Mouse (Mus musculus) thymus, postnatal 0 days (tissue): ENCODE results near the gene Rnf44. TPM values are rescaled to one million over a fixed set of nuclear protein-coding genes. Genes with fewer than 3 reads are reported as not detected.
A peak's percentile ranks its signal among the peaks of the same experiment; 100 is the strongest.

Experiments
- DNase-seq: peaks from one replicate; pipeline ENCODE4 v3.0.0-alpha.2; 2015; ENCODE audit warnings: low spot score
- polyA plus RNA-seq: library from polyadenylated mRNA; unstranded; fragments of >200 nt; fragmentation: Nextera tagmentation; extraction: Ambion mirVana; gene quantifications from 2 replicates; pipeline ENCODE4 v1.2.1, GENCODE M21; 2015

Rnf44 gene
- polyA plus RNA-seq, result 73.0 and 83.5 TPM in 2 replicates

DNA sequence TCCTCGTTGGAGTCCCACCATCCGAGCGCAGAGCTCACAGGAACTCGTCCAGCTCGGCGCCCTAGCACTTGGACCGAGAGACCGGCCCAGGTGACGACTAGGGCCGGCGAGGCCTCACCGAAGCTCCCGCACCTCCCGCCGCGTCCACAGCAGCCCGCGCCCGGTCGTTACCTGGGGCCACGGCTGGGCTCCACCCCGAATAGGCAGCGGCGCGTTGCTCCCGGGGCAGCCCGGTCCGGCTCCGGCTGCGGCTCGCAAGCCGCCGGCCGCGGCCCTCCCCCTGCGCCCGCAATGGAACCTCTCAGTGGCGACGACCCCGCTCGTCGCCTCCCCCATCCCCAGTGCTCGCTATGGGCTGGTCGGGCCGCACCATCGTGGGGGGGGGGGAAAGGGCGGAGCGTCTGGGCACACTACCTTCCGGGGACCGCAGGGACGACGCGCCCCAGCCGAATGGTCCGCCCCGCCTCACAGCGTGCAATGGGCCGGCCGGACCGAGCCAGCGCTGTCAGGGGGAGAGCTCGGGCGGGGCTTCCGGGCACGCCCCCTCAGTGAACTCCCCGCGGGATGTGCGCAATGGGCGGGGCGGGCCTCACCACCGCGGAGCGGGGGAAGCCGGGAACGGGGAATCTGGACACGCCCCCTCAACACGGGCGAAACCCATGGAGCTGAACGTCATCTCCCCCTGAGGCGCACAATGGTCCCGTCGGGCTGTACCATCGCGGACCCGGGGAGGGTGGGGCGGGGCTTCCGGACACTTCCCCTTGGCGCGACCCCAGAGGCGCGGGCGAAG lies at the start of gene Rnf44:
TSS of gene Rnf44 (minus strand) at position 350 of the 790 bp plus-strand sequence.
- DNase-seq, result peak; percentile 100

DNA sequence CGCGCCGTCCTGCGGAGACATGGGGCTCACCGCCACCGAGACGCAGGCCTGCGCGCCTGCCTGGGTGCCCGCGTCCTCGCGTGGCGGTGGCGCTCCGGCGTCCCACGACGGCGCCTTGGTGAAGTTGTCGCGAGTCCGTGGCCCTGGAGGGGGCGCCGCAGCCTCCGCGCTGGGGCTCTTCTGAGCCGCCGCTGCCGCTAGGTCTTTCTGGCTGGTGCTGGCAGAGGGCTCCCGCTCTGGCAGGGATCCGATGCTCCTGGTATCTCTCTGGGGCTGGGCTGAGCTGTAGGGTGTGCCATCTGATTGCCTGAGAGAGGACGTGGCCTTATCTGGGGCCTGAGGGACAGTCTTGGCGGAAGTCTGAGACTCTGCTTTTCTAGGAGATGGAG lies 44.5 kb upstream of the Rnf44 start:
- DNase-seq, result no peak

DNA sequence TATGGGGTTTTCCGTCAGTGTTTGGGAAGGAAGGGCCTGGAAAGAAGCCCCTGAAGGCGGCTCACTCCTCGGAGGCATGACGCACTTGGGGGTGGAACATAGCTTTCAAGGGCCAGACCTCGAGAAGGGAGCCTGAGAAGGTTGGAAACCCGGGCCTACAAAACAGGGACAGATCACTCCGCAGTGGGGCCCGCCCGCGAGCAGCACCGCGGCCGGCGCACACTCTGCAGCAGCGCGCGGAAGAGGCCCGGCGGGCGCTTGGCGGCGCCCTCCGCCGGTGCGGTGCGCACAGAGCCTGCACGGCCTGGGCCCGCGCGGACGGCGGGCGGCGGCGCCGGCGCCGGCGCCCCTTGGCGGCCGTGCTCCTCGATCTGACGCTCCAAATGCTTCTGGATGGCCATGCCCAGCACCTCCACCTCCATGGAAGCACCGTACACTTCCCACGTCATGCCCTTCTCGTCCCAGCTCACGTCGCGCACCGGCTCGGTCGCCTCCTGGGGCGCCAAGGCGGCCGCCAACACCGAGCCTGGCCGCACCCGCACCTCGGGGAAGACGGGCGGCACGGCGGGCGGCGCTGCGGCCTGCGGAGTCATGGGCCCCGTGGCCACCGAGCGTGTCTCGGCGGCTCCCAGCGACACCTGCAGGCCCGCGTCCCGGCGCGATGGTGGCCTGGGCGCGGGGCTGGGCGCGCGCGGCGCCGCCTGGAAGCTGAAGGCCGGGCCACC lies 43.9 kb upstream of the Rnf44 start:
- DNase-seq, result no peak

DNA sequence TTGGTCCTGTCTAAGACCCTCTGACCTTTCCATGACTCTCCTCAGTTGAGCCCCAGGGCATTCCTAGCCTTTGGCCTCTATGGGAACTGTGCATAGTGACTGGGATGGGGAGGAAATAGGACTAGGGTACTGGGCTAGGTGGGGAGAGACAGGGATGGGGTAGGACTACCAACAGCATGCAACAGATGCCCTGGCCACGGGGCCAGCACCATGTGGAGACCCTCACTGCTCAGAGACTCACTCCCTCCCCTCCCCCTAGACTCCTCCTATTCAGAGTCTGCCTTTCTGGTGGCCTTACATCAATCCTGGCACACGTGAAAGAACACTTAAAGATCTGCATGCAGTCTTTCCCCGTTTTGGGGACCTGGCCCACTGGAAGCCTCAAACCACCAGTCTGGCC lies 43.2 kb upstream of the Rnf44 start:
- DNase-seq, result no peak

DNA sequence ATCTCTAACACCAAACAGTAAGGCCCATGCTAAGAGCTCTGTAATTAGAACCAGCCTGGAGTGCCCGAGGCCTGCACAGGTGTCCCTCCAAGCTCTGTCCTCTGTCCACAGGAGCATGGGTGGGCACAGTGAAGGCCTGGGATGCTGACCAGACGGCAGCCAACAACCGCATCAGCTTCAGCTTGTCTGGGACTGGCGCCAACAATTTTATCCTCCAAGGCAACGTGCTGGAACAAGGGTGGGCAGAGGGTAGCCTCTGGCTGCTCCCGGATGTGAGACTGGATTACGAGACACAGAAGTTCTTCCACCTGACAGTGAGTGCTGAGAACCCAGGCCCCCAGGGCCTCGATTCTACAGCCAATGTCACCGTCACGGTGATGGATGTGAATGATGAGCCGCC lies 32.4 kb upstream of the Rnf44 start:
- DNase-seq, result no peak

DNA sequence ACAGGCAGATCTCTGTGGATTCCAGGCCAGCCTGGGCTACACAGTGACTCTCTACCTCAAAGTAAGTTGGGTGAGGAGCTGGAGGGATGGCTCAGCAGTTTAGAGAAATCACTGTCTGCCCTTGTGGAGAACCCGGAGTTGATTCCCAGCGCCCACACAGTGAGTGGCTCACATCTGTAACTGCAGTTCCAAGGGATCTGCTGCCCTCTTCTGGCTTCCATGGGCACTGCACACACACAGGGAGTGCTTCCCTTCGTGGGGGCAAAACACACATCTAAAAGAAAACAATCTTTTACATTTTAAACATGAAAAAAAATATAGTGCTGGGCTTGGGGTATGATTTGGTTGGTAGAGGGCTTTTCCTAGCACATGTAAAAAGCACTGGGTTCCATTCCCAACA lies 29.4 kb upstream of the Rnf44 start:
- no peak for DNase-seq

DNA sequence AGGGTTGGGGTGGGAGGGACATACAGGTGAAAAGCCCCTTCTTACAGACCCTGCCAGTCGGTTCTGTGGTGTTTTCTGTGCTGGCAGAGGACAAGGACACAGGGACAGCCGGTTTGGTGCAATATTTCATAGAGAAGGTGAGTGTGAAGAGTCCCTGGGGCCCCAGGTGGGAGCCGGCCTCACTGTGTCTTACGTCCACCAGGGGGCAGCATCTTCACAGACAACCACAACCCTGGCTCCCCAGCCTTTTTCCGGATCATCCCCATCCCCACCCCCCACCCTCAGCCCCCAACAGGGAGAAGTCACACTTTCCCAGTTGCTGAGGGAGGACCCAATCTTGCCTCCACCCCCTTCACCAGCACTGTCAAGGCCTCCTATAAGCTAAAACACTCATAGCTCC lies 23.2 kb upstream of the Rnf44 start:
- DNase-seq, result peak; percentile 47

DNA sequence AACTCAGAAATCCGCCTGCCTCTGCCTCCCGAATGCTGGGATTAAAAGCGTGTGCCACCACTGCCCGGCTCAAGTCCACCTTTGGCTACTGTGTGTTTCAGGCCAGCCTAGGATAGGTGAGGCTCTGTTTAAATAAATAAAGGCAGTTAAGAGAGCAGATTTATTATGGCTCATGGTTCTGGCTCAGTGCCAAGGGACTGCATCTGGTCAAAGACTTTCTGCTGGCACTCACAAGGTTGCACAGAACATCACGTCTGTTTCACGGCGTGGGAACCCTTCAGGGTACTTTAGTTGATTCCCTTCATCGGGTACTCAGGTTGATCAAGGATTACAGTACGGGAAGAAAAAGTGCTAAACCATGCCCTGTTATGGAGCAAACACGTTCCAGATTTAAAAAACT lies 21.3 kb upstream of the Rnf44 start:
- no peak for DNase-seq

DNA sequence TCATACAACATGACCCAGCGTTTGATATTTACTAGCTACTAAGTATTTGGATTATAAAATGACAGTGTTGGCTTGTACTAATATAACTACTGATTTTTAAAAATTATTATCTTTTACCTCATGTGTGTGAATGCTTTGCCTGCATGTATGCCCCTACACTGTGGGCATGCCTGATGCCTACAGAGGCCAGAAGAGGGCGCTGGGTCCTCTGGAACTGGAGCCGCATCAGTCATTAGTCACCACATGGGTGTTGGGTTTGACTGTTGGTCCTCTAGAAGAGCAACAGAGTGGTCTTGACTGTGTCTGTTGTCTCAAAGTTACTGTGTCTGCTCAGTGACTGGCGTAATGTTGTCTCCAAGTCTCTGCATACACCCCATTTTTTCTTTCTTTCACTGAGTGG lies 20.7 kb upstream of the Rnf44 start:
- no peak for DNase-seq

DNA sequence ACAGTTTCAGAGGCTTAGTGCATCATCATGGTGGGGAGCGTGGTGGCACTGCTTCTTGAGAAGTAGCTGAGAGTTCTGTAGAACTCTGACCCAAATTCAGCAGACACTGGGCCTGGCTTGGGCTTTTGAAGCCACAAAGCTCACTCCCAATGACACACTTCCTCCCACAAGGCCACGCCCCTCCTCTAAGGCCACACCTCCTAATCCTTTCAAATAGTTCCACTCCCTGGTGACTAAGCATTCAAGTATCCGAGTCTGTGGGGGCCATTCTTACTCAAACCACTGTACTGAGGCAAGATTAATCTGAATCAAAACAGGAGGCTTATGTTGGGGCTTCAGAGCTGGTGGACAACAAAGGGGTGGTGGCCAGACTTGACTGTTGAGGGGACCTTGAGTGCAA lies 17.2 kb upstream of the Rnf44 start:
- DNase-seq, result no peak

DNA sequence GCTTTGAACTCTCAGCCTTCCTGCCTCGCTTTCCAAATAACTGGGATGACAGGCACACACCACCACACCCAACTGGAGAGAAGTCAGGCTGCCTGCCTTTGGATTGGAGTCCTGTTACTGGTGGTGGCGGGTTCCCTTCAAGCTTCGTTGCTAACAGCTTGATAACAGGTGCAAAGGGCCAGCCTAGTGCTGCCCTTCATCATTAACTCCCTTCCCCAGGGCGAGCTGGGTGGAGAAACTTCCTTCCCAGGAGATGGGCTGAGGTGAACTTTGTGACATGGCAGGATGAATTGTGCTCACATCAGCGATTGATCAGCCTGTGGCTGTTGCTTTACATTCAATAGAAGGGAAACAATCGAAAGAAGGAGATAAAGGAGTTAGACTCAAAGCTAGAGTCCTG lies 11.2 kb upstream of the Rnf44 start:
- no peak for DNase-seq

DNA sequence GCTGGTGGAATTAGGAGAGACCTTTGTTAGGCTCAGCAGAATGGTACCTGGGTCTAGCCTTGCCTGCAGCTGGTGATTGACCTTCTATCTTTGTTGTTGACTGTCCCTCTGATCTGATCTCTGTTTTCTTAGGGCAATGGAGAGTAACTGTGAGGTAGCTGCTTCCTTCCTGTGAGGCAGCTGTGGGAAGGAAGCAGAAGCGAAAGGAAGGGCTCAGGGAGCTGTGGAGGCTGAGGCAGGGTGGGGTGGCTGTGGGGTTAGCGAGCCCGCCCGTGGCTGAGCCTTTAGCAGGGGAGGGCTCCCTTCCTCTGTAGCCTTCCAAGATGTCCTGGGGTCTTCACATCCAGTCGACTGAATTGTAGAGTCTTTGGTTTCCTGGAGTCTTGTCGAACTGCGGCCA lies 8.8 kb upstream of the Rnf44 start:
- DNase-seq, result no peak

DNA sequence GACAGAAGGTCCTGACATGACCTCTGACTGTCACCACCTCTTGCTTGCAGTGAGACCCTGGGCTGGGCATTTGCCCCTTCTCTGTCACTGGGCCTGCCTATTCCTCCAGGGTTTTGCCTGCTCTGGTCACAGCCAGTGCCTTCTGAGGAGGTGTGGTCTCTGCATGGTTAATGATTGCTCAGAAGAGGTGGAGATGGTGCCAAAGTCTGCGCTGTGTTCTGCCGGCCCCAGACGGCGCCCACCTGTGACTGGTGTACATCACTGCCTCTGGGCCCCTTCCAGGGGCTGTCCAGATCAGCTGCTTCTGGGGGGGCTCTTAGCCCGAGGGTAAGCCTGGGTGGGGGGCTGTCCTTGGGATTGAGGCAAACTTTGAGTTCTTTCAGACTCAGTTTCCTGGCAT lies 7.5 kb upstream of the Rnf44 start, which contains the start of gene Cdhr2:
TSS of gene Cdhr2 (plus strand) at position 219 of the 400 bp plus-strand sequence.
- DNase-seq, result no peak

DNA sequence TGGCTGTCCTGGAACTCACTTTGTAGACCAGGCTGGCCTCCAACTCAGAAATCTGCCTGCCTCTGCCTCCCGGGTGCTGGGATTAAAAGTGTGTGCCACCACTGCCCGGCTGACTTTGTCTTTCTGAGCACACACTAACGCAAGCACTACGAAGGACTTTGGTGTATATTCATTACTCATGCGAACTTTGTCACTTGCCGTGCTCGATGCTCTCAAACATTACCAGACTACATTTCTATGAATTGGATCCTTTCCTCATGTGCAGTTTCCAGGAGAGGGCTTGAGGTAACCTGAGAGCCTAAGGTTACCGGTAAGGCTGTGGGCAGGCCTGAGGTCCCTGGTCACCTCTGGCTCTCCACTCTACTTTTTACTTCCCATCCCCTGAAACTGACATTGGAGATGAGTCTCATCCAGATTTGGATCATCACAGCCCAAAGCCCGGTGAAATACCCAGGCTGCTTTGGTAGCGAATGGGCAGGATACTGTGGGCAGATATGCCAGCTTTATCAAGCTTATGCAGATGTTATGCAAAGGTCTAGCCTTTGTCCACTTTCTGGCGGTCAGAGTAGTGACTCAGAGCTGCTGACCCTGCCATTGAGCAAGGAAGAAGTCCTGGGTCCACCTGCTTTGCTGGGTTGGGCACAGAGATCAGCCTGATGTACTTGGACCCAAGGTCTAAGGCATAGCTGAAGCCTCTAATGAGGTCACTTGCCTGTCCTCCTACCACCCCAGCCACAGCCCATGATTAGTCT lies 1.9 kb upstream of the Rnf44 start:
- no peak for DNase-seq

DNA sequence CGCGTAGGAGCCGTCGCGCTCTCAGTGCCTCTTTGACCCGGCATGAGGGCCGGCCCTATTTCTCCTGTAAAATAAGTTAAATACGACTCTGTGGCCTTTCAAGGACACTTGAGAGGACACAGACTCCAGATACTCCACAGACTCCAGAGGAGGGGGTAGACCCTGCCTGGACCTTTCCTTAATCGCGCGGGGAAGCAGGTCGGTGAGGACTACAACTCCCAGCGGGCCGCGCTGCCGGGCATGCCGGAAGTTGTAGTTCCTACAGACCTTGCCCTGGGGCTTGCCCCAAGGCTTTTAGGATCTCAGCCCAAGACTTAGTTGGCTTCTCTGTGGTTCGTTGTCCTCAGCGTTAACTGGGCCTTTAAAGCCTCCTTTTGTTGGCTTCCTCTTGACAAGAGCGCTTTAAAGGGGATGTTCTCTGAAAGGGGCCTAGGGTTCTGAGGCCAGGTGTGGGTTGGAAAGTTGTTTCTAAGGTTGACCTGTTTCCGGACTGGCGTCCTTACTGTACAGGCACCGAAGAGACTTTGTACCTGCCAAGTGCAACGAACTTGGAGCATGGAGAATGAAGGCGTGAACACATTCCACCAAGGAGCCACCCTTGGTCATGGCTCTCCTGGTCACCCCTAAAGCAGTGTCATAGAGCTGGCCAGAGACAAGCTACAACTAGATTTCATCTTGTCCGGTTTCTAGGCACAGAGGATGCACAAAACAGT lies 797 bp upstream of the Rnf44 start:
- DNase-seq, result no peak

DNA sequence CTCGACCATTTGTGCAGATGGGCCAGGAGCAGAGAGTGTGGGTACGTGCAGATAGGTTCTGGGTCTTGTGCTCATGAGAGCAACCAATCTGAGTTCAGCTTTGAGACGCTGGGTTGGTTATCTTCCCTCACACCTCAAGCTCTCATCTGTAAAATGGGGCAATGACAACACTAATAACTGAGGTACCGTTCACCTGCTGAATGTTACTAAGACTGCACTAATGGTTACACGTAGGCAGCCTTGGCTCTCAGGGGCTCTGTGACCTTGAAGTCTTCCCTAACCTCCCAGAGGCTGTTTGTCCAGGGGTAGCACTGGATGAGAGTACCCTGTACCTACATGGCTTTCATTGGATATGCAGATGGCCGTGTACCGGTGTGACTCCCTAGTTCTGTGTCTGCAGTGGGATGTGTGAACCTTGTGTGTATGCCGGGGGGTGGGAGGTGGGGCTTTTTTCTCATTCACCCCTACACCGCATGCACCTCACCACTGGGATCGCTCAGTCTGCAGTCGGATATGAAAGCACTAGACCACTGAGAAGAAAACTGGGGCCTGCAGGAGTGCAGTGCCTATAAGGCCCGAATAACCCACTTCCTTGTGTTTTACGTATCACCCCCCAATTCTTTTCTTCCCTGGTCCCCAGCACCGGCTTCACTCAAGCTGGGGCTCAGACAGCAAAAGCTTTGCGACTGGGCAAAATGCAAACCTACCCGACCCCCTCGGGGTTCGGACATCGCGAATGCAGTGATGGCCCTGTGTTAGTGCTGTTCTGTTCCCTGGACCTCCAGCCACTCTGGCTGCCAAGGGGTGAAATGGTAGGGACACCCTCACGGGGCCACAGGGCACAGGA lies 773 bp downstream of the Rnf44 start:
- peak; percentile 59 for DNase-seq

DNA sequence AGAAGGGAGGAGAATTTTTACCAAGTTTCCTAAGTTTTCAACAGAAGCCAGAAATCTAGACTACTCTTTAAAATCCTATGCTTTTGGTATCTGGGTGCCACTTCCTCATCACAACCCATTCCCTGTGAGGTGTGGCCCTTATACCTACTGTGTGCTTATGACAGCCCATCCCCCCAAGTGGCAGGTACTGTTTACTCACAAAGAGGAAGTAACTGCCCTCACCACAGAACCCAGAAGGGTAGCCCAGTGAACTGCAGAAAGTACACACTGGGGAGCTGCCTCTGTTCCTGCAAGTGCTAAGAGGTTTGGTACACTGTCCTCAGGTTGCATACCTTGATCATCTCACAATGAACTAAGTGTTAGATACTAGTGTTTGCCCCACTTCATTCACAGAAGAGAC lies 2.0 kb downstream of the Rnf44 start:
- peak; percentile 23 for DNase-seq

DNA sequence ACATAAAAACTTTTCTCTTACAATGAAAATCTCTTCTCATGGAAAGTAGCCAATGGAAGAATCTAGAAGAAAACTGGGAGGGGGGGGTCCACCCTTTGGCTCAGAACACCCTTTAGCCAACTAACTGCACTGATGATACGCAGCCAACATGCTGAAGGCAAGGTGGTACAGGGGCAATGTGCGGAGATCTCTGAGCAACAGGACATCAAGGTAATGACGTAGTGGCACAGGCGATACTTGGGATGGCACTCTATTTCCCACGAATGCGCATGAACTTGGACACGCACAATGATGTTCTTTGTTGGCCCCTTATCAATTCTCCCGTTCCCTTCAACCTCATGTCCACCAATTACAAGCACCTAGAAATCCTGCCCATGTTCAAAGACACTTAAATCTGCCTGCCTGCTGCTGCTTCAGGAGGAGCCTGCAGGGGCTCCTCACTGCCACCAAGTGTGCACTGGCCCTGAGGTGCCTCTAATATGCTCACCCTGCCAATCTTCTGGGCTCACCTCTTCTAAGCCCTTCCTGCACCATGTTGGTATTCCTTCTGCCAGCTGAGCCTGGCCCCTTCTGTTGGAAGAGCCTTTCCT lies 3.5 kb downstream of the Rnf44 start:
- DNase-seq, result no peak

DNA sequence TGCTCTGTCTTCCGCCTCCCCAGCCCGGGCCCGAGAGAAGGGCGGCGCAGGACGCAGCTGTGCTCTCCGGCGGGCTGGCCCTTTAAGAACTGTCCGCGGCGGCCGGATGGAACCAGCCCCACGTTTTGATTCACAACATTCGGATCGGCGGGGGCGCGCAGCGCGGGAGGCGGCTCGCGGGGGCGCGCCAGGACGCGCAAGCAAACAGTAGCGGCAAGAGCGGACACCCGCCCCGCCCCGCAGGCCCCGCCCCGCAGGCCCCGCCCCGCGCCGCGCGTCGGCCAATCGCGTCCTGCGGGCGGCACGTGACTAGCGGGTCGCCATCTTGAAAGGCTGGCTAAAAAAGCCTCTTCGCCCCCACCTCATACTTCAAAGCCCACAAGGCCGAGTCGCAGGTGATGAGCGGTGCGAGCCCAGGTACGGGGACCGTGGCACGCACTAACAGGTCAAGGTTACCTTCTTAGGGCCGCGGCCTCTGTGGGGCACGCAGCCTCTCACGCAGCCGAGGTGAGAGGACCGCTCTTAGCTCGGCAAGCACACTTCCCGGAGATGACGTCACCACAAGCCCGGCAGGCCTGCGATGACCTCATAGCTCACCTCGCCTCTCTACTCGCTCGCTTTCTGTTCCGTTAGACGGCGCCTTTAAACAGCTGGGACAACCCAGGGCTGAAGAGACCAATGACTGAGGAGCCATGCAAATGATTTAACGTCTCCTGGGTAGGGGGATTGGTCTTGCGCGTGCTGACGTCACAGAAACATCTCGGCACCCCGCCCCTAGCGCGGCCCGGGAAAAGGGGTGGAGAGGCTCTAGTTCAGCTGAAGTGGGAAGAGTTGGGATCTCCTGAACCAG lies 5.9 kb downstream of the Rnf44 start:
- peak; percentile 97 for DNase-seq
